Mouse (Mus musculus) megakaryocyte, embryonic 14.5 days (primary cell): ENCODE data around the gene Sdr42e1.

Experiments
- FLI1 ChIP-seq: IDR thresholded peaks from 2 replicates; pipeline ENCODE4 v1.6.1; 2012; ENCODE audit warnings: low read length, inconsistent platforms, mixed read lengths
- GATA1 ChIP-seq: IDR thresholded peaks from 3 replicates; pipeline ENCODE4 v1.6.1; 2012; ENCODE audit warnings: mixed read lengths, low read length, inconsistent platforms, borderline replicate concordance

DNA sequence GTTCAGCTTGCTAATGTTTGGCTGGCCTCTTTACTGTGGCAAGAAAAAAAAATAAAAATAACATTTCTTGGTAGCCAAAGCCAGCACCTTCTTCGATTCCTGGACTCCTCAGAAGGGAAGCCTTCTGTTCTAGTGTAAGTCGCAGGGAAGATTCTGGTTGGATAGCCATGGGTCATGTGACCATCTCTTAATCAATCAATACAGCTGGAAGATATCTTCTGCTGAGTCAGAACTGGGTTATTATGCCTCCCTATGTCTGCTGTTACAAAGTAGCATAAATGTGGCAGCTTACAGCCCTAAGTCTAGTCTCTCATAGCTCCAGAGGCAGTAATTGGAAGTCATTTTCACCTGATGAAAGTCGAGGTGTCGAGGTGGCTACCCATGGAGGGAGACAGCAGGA is 5.2 kb upstream of the Sdr42e1 start:
- TF ChIP-seq FLI1 (no peak), GATA1 (no peak)
